Mouse (Mus musculus) ES-E14 (cell line): Measurements from ENCODE around the gene Gm4307.
"Not testable (repeated sequence)": the region's sequence is repeated elsewhere in the genome, so short reads cannot be mapped to it uniquely, and the experiment has no call there.

ENCODE experiments used
- CHD2 ChIP-seq: IDR thresholded peaks from 2 replicates; pipeline ENCODE4 v1.6.1; 2014; ENCODE audit warnings: mild to moderate bottlenecking, low read depth, low read length, inconsistent platforms
- HCFC1 ChIP-seq: IDR thresholded peaks from 2 replicates; pipeline ENCODE4 v1.6.1; 2012; ENCODE audit warnings: low read length, inconsistent platforms, borderline replicate concordance; ENCODE audit not compliant: insufficient read depth
- ZC3H11A ChIP-seq: IDR thresholded peaks from 2 replicates; pipeline ENCODE4 v1.6.1; 2012; ENCODE audit warnings: low read depth, mild to moderate bottlenecking, inconsistent platforms, low read length, borderline replicate concordance

DNA sequence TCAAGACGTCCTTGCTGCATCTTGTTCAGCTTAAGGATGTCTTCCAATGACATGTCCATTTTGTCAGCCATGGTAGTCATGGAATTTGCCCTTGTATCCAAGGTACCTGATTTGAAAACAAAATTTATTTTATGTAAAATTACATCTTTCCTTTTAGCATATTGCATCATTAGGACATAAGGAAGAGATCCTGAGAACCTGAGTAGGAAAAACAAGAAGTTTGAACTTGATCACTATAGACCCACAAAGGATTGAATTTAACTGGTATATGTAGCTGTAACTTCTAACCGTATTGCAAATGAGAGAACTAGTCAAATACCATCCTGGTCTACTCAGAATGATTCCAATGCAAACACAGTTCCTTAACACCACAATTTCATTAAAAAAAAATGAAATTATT lies 21.3 kb downstream of the Gm4307 start, which contains the start of gene Gm4312:
- TF ChIP-seq CHD2, ZC3H11A, HCFC1: not testable (repeated sequence)
